Mouse (Mus musculus) olfactory bulb, adult 2 months (tissue): Measurements from ENCODE around the gene Tmem72. TPM values are rescaled to one million over a fixed set of nuclear protein-coding genes. Genes with fewer than 3 reads are reported as not detected.

Source experiments
- H3K27ac ChIP-seq: fragments of 200-500 bp; 2 replicates; pipeline ENCODE4 v1.5.1; 2012; ENCODE audit warnings: low read depth, low read length; ENCODE audit not compliant: insufficient read depth
- H3K4me1 ChIP-seq: fragments of 200-500 bp; 2 replicates; pipeline ENCODE4 v1.6.1; 2012; ENCODE audit warnings: low read length; ENCODE audit not compliant: control insufficient read depth, insufficient read depth
- H3K4me3 ChIP-seq: fragments of 200-500 bp; 2 replicates; pipeline ENCODE4 v1.5.1; 2012; ENCODE audit warnings: mild to moderate bottlenecking, low read depth, low read length, moderate library complexity; ENCODE audit not compliant: insufficient read depth
- CTCF ChIP-seq: fragments of 200-500 bp; IDR thresholded peaks from 2 replicates; pipeline ENCODE4 v1.5.1; 2012; ENCODE audit warnings: low read depth, mild to moderate bottlenecking, low read length, moderate library complexity; ENCODE audit not compliant: insufficient read depth
- POLR2A ChIP-seq: fragments of 200-500 bp; IDR thresholded peaks from 2 replicates; pipeline ENCODE4 v1.6.1; 2012; ENCODE audit warnings: mild to moderate bottlenecking, low read depth, low read length, moderate library complexity; ENCODE audit not compliant: insufficient read depth
- WGBS: fragments of 180-500 bp; shearing (Covaris S2); methylation state at CpG from one replicate; pipeline ENCODE4 v1.1.7; 2018; 5-methylcytosine and 5-hydroxymethylcytosine counted together
- polyA plus RNA-seq: library from polyadenylated mRNA; stranded (reverse); fragments of >200 nt; gene quantifications from 2 replicates; pipeline ENCODE4 v1.2.4, GENCODE M21; 2012; ENCODE audit warnings: low replicate concordance; ENCODE audit not compliant: missing spikeins, insufficient read depth, insufficient read length

Tmem72 gene
- polyA plus RNA-seq, 1 experiment: not detected

DNA sequence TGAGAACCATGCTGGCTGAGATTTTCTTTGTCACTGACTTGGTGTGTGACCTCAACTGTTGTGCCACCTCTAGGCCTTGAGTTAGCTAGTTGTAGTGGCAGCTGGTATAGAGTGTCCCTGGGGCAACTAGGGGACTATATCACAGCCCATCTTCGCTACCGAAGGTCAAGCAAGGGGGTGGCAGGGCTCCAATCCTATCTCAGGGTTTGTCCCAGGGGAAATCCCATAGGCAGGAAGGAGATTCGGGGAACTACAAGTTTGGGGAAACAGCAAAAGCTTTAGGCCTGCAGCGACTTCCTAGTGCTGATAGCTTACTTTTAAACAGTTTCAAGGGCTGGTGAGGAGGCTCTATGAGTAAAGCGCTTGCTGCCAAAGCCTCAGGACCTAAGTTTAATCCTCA, 44.4 kb downstream of the Tmem72 start:
- WGBS: 87% methylated on average over 5 of the region's 5 CpGs
- Histone ChIP-seq H3K4me3 (no peak overlapping the region), H3K4me1 (peaks cover 24% of the 10 kb centered on the region), H3K27ac (no peak overlapping the region)
- TF ChIP-seq CTCF: no peak
- no peak for TF ChIP-seq POLR2A

DNA sequence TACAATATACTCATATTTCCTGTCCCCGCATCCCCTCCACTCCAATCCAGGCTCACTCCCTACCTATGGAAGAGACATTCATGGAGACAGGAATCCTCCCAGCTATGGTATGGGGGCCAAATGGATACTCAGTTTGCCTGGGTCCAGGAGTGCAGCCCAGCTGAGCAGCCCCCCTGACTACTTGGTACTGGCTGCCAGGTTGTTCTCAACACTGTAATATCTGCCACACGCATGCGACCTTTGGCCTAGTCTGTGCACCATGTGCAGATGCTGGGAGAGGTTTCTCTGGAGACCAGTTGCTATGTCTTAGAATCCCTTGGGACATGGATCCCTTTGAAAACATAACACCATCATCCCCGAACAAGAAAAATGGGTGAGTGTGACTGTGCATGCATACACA, 44.9 kb downstream of the Tmem72 start:
- Histone ChIP-seq H3K4me3 (no peak overlapping the region), H3K4me1 (peaks cover 24% of the 10 kb centered on the region), H3K27ac (no peak overlapping the region)
- WGBS: 91% methylated on average over 4 of the region's 4 CpGs
- TF ChIP-seq POLR2A (no peak), CTCF (no peak)

DNA sequence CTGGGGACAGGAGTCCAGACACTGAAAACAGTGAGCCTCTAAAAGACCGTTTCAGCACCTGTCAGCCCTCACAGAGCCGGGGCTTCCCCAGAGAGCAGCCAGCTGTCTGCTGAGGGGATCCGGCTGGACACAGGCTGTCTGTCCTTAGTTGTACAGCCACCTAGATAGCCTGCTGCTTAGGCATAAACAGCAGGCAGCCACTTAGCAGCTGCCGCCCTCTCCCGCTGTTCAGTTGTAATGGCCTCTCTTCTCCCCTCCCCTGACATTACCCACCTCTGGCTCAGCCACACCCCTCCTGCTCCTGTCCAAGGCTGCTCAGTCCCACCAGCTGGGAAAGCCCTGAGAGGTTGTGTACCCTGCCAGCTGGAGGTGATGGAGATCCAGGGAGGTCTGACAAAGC, 45.7 kb downstream of the Tmem72 start:
- Histone ChIP-seq H3K4me1 (peaks cover 24% of the 10 kb centered on the region), H3K4me3 (no peak overlapping the region), H3K27ac (no peak overlapping the region)
- 73% methylated on average over 5 of the region's 5 CpGs for WGBS
- TF ChIP-seq CTCF: no peak
- TF ChIP-seq POLR2A: no peak

DNA sequence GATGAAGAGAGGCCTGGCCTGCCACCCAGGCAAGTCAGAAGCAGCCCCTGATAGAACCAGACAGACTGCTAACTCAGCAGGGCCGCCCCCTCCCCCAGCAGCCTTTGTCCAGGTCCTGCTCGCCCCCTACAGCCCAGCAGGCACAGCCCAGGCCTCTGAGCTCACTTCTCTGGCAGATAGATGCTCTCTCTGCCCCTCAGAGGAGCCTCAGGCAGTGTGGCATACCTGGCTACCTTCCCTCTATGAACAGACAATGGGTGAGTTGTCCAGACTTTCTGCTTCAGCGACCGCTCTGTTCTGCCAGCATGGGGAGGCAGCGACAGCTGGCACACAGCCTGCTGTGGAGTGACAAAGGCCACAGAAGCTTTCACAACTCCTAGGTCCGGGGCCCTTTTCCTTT, 46.6 kb downstream of the Tmem72 start:
- Histone ChIP-seq H3K4me1 (peaks cover 24% of the 10 kb centered on the region), H3K27ac (no peak overlapping the region), H3K4me3 (no peak overlapping the region)
- 61% methylated on average over 6 of the region's 6 CpGs for WGBS
- no peak for TF ChIP-seq CTCF

DNA sequence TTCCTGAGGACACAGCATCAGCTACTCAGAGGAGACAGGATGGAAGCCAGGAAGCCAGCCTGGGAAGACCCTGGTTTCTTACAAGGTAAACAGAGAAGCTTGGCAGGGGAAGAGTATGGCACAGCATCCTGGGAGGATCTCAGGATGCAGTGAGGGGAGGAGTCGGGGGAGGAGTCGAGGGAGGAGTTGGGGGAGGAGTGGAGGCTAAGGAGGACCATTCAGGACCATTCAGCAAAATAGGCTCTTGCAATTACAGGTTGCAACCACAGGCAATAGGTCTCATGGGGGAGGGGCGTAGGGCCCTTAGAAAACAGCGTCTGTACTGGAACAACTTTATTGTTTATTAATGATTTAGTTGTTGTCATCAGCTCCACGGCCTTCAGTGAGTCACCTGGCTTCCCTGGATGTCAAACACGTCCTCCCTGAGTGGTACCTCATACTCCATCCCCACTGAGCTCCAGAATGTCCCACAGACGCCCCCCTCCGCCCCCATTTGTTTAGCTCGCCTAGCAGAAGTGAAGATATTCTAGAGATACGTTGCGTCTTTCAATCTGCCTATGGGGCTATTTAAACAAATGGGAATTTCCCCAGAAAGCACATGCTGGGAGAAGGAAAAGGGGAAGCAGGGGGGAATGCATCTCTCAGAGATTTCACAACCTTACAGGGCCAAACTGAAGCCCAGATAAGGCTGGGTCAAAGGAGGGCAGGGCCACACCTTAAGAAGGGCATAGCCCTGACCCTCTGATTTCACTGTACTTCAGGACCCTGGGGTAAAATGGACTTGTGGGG, 47.8 kb downstream of the Tmem72 start:
- Histone ChIP-seq H3K4me3 (no peak overlapping the region), H3K4me1 (peaks cover 18% of the 10 kb centered on the region), H3K27ac (no peak overlapping the region)
- TF ChIP-seq CTCF (no peak), POLR2A (no peak)
- 62% methylated on average over 11 of the region's 11 CpGs for WGBS

DNA sequence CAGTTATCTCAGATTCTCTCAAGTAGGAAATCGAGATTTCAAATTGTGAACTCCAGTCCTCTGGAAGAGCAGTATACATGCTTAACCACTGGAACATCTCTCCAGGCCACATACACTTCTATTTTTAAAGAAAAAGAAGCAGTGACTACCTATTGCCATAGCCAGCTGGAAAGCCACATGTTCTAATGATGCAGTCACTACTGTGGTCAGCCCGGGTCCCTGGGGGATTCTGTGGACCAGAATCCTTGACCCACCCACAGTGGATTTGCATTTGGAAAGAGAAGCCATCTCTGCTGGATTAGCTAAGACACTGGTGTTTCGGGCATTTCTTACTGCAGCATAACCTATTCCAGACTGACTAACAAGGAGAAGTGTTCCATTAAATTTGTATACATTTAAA, 49.3 kb downstream of the Tmem72 start:
- Histone ChIP-seq H3K4me1 (peaks cover 11% of the 10 kb centered on the region), H3K27ac (no peak overlapping the region), H3K4me3 (no peak overlapping the region)
- WGBS: 76% methylated on average over 3 of the region's 3 CpGs
- TF ChIP-seq POLR2A (no peak), CTCF (no peak)

DNA sequence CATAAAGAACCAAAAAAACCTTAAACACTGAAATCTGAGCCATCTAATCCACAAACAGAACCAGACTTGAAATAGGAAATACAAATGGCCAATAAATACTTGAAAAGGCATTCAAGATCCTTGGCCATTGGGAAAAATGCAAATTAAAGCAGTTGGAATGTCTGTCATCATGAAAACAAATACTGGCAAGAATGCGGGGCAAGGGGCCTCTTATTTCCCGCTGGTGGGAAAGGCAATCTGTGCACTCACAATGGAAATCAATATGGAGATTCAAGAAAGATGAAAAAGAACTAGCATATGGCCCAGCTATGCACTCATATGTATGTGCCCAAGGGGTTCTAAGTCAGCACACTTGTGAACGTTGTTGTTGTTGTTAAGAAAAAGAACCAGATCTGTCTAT, 49.8 kb downstream of the Tmem72 start:
- TF ChIP-seq CTCF: no peak
- no peak for TF ChIP-seq POLR2A
- 69% methylated on average over 3 of the region's 3 CpGs for WGBS
- peaks cover 11% of the 10 kb centered on the region for H3K4me1 ChIP-seq

DNA sequence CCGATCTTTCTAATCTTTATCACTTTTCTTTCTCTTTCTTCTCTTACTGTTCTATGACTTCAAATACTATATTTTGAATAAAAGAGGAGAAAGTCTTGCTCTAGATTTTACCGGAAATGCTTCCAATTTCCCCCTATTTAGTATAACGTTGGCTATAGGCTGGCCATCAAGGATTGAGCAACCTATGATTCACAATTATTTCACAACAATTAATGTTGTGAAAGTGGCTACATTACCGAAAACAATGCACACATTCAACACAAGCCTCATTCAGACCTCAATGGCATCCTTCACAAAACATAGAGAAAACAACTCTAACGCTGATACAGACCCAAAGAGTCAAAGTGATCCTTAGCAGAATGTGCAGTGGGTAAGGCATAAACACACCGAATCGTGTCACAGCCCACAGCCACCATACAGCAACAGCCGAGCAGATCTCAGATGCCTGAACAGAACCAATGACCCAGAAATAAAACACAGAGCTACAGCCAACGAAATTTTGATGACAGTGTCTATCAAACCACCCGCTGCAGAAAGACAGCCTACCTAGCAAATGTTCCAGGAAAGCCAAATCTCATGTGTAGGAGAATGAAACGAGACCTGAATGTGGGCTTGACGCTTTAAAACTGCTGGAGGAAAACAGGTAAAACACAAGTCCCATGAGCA, 50.5 kb downstream of the Tmem72 start:
- no peak for TF ChIP-seq CTCF
- TF ChIP-seq POLR2A: no peak
- Histone ChIP-seq H3K27ac (no peak overlapping the region), H3K4me1 (peaks cover 10% of the 10 kb centered on the region), H3K4me3 (no peak overlapping the region)
- WGBS: 70% methylated on average over 12 of the region's 12 CpGs

More for the DNA sequence above, 49.8 kb downstream of the Tmem72 start:
- H3K4me3 ChIP-seq: no peak overlapping the region
- no peak overlapping the region for H3K27ac ChIP-seq

DNA sequence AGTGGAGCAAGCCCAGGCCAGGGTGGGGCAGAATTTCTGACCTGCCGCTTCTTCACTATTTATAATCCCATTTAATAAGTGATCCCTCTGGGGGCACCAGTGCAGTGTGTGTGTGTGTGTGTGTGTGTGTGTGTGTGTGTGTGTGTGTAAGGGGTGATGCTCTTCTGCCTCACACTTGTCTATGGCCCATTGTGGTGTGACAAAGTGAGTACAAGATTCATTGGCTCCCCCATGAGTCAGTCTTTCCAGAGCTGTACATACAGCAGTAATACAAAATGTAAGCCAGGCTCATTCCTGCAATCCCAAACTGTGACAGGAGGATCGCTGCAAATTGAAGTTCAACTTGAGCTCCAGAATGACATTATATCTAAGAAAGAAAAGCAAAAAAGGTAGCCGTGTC, 51.9 kb downstream of the Tmem72 start:
- no peak overlapping the region for H3K4me3 ChIP-seq
- H3K27ac ChIP-seq: no peak overlapping the region
- 92% methylated on average over 3 of the region's 3 CpGs for WGBS
- no peaks in the 10 kb centered on the region for H3K4me1 ChIP-seq
- TF ChIP-seq POLR2A (no peak), CTCF (no peak)
